Mouse (Mus musculus) MEL (cell line): Measurements from ENCODE around the gene Ccn1.

Experiments
- CTCF ChIP-seq, 3 experiments: IDR thresholded peaks in 2 of 3; conservative IDR thresholded peaks in 1 of 3; 2 replicates each; pipeline ENCODE4 v1.5.1; 2011 to 2012; ENCODE audit warnings: low read length in 3 of 3, low read depth in 2 of 3, mild to moderate bottlenecking in 2 of 3, improper control_type of control experiment in 1 of 3, inconsistent platforms in 1 of 3, mixed read lengths in 1 of 3, moderate library complexity in 1 of 3; ENCODE audit not compliant: control insufficient read depth in 1 of 3, insufficient read depth in 1 of 3, poor library complexity in 1 of 3, severe bottlenecking in 1 of 3
- HCFC1 ChIP-seq: IDR thresholded peaks from 2 replicates; pipeline ENCODE4 v1.6.1; 2012; ENCODE audit warnings: low read depth, mild to moderate bottlenecking, inconsistent platforms, low read length, improper control_type of control experiment, moderate library complexity
- MYB ChIP-seq: IDR thresholded peaks from 2 replicates; pipeline ENCODE4 v1.6.1; 2011; ENCODE audit warnings: mild to moderate bottlenecking, low read depth, low read length, improper control_type of control experiment
- POLR2A ChIP-seq, 2 experiments: IDR thresholded peaks; 2 replicates each; pipeline ENCODE4 v1.6.1; 2011 to 2012; ENCODE audit warnings: low read length in 2 of 2, mild to moderate bottlenecking in 2 of 2, control low read depth in 1 of 2, improper control_type of control experiment in 1 of 2, low read depth in 1 of 2, moderate library complexity in 1 of 2; ENCODE audit not compliant: control insufficient read depth in 1 of 2, insufficient read depth in 1 of 2, poor library complexity in 1 of 2
- POLR2AphosphoS5 ChIP-seq: IDR thresholded peaks from 2 replicates; pipeline ENCODE4 v1.6.1; 2012; ENCODE audit warnings: low read depth, borderline replicate concordance, mild to moderate bottlenecking, inconsistent platforms, low read length, moderate library complexity, mixed read lengths
- RCOR1 ChIP-seq: IDR thresholded peaks from 2 replicates; pipeline ENCODE4 v1.6.1; 2012; ENCODE audit warnings: low read depth, mild to moderate bottlenecking, inconsistent platforms, low read length, improper control_type of control experiment
- UBTF ChIP-seq: IDR thresholded peaks from 2 replicates; pipeline ENCODE4 v1.6.1; 2012; ENCODE audit warnings: low read depth, mild to moderate bottlenecking, inconsistent platforms, low read length, improper control_type of control experiment, moderate library complexity, borderline replicate concordance; ENCODE audit not compliant: insufficient read depth
- USF1 ChIP-seq: IDR thresholded peaks from 2 replicates; pipeline ENCODE4 v1.6.1; 2014; ENCODE audit warnings: low read depth, mild to moderate bottlenecking, inconsistent platforms, low read length, improper control_type of control experiment, moderate library complexity
- ZNF384 ChIP-seq: IDR thresholded peaks from 2 replicates; pipeline ENCODE4 v1.6.1; 2012; ENCODE audit warnings: low read depth, mild to moderate bottlenecking, inconsistent platforms, low read length, improper control_type of control experiment

DNA sequence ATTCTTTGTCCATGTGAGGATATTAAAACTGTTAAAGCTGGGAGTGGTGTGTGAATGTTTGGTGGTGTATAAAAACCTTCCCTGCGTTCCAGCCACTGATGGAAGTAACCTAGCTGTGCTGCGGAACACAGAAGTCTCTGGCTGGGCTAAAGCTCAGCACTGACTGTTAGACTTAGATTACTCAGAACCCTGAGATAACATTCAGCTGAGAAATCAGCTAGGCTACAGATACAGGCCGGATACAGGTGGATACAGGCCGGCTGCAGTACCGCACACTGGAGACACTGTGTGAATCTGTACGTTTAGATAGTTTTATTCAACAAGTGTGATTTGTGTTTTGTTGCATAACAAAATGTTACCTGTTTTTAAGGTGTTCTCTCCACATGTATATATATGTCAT, 49.0 kb downstream of the Ccn1 start:
- TF ChIP-seq RCOR1 (no peak; the same call in 1 of the 2 replicates), POLR2A (IDR thresholded peaks at IDR 0.05; ENCODE audit: control insufficient read depth in 1 of 2, insufficient read depth in 1 of 2, low read depth in 1 of 2, low read length in 2 of 2, poor library complexity in 1 of 2) (no peak), ZNF384 (no peak), CTCF (IDR thresholded peaks at IDR 0.05 in 2 of 3, conservative IDR thresholded peaks at IDR 0.05 in 1 of 3; ENCODE audit: control insufficient read depth in 1 of 3, insufficient read depth in 1 of 3, low read depth in 2 of 3, low read length in 3 of 3, poor library complexity in 1 of 3, severe bottlenecking in 1 of 3) (no peak), MYB (no peak), USF1 (no peak), HCFC1 (no peak), UBTF (no peak), POLR2AphosphoS5 (no peak)
